Mouse (Mus musculus) embryo, embryonic 11.5 days (tissue): ENCODE data around the gene Sept11.

Experiments
- DNase-seq: peaks from one replicate; pipeline ENCODE4 v3.0.0-alpha.2; 2012; ENCODE audit warnings: low read depth, low spot score

Sept11 gene

DNA sequence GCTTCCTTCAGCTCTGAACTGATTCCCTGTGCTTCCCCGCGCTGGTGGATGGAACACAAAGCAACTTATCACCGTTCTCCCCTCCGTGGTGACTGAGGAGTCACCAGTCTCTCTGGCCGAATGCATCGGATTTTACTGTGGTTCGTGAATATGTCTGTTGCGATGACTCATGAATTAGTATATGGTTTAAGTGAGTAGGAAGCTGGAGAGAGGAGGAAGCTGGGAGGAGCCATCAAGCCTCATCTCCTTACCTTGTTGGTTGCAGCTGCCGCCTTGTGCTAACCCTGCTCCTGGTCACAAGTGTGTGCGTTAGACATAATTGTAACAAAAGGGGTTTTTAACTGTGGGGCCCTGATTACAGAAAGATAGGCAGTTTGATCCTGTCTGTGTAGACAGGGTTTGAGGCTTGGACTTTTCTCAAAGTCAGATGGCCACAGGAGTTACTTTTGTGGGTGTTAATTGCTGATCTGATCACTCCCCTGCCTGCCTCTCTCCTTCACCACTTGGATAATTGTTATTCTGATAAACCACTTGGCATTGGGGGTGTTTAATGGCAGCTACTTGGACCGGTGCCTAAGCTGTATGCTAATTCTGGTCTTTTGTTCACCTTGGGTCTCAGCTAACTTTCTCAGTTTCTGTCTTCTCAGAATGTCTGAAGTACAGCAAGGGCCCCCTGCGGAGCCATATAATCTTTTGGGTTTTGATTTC, 33.1 kb downstream of the Sept11 start:
- no peak for DNase-seq

DNA sequence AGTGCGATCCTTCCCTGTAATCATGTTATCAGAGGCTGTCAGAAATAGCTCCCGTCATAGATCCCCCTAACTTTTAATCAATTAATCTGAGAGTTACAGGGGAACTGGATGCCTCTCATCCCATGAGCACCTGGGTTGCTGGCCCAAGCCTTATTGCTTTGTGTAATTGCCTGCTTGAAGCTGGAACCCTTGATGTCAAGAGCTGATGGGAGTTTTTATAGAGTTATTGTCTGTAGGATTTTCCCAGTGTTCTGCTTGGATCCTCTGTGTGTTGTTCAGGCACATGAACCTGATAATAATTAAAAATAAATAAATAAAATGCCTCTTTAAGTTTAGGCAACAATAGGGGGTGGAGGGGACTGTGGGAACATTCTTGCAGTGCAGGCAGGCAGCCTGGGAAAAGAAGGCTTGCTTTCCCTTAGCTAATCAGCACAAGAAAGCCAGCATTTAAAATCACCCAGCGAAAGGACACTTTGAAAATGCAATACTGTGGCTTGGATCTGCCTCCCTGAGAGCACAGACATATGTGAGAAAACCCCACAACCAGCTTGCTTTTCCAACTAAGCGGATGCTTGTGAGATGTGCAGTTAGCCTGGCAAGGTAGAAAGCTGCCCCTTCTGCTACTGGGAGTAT, 33.8 kb downstream of the Sept11 start:
- DNase-seq = no peak

DNA sequence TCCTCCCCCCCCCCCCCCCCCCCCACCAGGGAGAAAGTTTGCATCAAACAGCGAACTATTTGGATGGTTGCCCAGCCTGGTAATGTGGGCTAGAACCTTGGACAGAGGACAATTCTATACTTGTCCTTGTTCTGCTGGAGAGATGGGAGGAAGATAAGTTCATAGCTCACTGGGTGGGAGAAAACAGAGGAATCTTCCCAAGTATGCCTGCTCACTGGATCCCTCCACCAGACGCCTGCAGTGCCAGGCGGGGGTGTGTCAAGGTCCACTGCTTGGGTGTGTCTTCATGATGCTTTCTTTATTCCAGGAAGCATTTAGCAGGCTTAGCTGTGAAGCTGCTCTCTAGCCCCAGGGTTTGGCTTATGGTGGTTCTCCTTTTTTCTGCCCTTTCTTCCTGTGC, 34.5 kb downstream of the Sept11 start:
- DNase-seq = no peak

DNA sequence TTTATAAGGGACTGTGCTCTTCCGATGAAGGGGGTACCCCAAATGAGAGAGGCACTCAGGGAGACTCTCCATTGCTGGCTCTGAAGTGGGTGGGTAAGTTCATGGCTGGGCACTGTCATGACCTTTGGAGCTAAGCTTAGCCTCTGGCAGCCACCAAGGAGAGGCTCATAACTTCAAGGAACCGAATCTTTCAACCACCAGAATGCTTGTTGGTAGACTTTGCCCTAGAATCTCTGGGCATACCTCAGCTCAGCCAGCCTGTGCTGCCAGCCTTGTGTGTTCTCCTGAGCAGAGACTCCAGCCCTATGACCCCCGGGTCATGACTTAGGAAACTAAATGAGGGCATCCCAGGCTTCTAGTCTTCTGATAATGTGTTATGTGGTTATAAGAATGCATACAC, 35.5 kb downstream of the Sept11 start:
- DNase-seq = no peak

DNA sequence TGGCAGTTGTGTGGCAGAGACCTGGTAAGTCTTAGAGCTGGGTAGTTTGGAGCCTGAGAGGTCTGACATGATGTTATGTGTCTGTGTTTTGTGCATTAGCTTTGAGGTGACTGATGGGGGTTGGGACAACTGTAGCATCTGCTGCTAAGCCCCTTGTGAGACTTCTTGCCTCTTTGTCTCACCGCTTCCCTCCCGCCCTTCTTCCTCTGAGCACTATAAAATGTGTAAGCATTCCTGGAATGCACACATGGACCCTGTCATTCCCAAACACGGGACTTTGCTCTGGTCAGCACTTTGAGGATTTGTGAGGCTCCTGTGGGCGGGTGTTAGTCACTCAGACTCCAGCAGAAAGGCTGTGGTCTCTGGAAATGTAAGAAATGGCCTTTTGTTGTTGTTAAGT, 36.7 kb downstream of the Sept11 start:
- peak; percentile 58 for DNase-seq

DNA sequence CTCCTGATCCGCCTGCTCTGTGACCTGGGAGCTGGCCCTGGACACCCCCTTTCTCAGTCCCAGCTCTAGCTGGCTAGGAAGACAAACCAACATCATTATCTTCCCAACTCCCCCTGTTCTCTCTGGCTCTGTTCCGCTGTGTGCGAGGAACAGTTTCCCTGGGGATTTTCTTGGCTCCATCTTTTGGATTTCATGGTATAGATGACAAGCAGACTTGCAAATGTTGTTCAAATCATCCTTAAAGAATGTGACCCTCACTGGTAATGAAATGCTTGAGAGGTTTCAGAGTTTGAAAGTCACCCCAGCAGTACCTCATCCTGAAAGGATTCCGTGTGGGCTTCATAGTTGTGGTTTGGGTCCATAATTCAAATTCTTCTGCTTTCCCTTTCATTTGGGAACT, 38.2 kb downstream of the Sept11 start:
- no peak for DNase-seq

DNA sequence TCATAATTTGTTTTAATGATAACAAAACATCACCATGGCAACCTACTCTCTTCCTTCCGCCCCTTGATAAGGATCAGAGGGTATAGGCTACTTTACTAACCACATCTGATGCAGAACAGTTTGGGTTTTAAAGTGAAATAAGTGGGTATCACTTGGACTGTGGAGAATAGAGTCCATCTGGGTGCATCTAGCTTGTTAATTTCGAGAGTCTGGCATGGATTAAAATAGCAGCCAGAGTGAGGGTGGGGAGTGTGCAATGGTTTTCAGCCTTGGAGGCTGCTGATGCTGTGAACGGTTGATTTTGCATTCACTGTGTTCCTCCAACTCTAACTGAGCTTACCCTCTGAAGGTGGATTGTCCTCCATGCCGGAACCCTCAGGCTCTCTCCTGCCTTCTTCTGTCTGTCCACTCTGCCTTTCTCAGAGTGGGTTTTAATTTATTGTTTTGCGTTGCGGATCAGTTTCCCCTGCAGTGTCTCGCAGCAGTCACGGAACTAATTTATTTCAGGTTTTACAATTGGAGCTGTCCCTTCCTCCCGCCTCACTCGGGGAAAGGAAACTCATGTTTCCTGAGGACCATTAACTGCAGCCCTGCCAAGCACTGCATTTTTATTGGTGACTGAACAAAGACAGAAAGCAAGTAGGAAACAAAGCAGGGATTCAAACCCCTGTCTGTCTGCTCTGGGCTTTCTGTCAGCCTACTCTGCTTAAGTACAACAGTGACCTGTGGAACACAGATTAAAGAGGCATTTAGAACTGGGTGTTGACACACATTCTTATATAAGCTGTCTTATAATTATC, 40.4 kb downstream of the Sept11 start:
- DNase-seq = no peak

DNA sequence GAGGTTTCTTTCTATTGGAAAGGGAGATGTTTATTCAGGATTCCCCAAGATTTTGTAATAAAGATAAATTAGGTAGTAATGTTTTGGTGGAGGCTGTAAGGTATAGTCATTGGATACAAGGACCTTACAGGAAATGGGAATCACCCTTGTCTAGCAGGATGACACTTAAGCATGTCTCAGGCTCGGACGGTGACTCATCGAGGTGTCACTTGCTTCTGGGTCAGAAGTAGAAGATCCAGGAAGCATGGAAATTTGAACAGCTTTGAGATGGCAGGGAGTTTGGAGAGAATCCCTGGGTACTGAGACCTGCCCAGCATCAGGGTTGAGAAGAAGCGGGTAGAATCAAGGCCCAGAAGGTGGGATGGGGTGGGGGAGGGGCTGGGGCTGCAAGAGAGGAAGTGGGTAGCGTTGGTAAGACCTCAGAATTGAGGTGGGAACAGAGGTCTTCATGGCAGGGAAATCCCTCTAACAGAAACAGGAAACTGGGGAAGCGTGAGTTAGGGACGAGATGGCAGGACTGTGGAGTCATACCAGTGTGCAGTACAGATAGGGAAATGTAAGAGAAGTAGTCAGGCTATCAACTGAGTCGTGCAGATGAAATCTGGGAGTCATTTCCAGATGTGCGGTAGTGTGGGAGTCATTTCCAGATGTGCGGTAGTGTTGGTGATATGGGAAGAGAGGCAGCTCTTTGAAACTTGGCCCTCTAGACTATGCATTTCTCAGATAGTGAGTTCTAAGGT, 42.3 kb downstream of the Sept11 start:
- DNase-seq = no peak

DNA sequence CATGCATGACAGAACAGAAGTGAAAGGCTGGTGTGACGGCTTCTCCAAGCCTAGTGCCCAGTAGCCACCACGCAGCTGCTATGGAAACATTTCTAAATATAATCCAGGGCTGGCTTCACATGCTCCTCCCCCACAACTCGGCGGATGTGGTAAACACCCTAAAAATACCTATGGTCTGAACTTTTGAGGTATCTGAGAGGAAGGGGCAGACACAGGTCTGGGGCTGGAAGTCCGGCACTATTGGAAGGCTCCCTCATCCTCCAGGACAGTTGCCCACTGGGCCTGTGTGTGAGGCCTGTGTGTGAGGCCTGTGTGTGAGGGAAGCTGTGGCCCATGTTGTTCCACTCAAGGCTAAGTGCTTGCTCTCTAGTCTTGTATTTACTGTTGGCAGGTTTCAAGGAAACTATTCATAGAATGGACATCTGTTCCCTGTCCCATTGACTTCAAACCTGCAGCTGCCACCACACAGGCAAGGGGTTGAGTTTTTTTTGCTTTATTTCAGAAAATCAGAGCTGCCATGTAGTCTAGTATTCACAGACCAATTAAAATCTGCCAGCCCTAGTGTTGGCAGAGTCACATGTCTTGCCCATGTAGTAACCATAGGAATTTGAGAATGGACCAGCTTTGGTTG, 43.8 kb downstream of the Sept11 start:
- DNase-seq = no peak

DNA sequence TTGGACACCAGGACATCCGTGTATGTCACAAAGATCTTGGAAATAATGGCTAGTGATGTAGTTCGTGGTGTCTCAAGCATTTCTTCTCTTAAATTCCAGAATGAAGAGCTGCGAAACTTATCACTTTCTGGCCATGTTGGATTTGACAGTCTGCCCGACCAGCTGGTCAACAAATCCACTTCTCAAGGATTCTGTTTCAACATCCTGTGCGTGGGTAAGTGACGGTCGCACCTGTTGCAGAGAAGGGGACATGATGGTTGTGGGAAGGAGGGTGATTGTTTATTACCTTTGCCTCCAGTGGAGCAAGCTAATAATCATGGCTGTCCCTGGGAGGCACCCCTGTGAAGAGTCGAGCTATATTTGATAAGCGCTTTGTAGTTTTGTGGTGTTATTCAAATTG, 46.1 kb downstream of the Sept11 start:
- DNase-seq = no peak

DNA sequence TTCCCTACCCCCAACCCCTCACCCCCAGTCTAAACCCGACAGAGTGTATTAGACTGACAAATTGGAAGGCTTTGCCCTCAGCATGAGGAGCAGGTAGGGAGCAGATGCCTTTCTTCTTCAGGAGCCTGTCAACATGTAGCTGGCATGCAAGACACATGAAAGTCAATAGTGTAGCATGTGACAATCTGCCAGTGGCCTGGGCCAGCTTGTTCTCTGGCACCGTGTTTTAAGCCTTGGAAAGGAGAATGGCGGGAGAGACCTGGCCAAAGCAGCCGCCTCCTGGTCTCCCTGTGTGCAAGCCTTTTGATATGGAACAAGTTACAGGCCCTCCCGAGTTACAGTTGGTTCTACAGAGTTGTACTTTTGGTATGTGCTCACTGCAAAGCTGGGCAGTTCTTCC, 47.5 kb downstream of the Sept11 start:
- DNase-seq = no peak

DNA sequence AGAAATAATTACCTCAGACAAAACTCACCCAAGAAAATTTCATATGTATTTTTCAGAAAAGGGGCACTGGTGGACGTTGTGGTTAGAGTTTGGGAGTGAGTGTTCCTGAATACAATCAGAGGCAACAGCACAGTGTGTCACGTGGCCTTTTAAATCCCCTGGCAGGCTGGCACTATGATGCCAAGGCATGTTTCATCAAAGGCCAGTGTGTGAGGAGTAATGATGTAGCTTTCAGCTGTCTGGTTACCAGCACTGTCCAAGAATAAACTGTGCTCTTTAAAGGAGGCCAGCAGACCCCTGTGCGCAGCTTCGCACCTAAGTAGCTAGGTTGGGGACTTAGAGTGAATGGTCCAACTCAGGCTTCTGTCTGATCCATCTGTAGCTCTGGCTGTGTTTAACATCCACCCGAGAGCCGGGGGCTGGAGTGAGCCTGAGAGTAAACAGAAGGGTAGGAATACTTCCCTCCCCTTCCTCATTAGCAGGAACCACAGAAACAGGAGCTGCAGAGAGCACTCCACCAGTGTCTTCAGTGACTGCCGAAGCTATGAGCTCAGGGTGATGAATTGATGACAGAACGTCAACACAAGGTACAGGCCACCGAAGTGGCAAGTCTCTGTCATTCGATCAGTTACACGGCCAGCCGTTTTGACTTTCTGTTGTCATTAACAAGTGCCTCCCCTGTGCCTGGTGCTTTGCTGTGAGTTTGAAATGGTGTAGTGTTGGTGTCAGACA, 50.3 kb downstream of the Sept11 start:
- DNase-seq = no peak

DNA sequence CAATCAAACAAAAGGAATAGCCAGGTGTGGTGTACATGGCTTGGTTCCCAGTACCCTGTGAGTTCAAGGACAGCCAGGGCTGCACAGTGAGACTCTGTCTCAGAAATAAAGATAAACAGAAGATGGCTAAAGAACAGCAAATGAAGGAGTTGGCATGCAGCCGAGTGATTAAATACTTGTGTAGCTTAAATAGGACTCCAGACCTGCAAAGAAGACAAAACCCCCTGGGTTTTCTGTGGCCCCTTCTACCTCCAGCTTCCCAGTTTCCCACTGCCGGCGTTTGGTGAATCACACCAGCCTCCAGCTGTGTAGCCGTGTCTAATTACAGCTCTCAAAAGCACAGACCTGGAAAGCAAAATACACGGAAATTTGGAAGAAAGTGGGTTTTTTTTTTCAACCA, 51.6 kb downstream of the Sept11 start:
- no peak for DNase-seq

DNA sequence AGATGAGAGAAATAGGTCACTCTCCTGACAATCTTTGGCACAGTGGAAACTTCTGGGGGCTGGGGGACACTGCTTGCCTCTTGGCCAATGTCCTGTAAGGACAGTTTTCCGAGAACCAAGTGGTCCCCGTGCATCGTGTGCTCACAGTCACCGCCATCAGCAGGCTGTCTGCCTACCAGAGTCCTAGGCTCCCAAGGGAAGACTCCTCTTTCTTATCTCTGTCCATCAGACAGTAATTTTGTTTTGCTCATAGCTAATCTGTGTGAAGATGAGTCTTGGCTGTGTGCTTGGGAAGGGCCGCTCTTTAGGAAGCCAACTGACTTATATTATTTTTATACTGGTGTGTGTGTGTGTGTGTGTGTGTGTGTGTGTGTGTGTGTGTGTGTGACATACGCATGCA, 52.3 kb downstream of the Sept11 start:
- DNase-seq = no peak

DNA sequence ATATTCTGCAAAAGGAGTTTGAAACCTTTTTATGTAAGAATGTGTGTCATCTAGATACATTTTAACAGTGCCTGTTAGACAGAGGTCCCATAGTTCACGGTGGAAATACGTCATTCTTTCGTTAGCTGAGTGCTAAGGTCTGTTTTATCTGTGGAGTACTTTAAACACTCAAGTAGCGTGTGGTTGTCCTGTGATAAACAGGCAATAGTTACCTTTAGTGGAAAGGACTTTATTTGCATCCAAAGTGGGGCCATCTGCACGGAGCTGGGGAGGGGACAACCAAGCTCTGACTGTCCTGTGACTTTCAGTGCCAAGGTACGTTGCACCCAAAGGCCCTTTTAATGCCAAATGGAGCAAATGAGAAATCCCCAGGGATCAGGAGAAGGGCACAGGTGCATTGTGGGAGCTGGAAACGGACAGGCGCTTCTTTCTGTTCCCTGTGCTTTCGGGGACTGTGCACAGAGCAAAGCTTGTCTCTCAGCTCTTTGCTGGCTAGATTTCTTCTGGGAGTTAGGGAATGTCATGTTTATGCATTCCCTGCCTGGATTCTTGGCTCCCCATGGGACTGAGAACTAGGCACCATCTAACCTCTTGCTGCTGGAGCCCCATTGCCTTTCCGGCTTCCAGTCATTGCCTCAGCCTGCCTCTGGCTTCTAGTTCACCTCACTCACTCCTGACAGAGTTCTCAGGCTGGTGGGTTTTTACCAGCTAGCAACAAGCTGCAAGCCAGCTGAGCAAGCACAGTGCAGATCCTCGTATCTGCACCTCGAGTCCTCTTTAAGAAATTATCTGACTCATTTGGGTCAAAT, 56.9 kb downstream of the Sept11 start:
- DNase-seq = no peak

DNA sequence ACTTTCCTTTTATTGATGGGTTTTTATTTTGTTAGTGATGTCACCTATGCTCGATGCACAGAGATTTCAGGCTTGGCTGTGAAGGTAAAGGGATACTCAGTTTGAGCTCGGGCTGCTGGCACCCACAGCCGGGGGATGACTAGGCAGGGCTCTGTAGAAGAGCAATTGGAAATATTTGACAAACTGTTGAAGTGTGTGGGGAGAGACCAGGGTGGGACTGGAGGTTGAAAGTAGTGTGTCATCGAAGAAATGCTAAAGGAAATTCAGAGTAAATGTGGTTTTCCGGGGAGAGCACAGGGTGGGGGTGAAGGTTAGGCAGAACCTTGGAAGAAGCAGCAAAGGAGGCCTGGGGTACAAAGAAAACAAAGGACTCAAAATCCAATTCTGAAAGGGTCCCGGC, 58.7 kb downstream of the Sept11 start:
- no peak for DNase-seq

DNA sequence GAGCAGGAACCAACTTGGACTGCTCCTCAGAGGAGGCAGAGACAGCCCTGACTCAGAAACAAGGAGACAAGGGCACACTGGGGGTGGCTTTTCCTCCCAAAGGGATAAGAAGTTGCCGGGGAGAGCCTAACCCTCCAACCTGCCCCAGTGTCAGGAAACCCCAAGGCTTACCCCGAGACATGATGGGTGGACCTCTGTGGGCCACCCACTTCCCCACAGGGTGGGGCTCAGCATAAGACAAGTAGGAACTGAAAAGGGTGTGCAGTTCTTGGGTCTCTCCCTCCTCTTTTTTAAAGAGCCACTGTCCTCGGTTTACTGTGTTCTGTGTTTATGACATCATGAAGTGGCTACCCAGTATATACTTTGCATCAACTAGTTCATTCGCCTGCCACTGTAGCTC, 59.2 kb downstream of the Sept11 start:
- DNase-seq = no peak

DNA sequence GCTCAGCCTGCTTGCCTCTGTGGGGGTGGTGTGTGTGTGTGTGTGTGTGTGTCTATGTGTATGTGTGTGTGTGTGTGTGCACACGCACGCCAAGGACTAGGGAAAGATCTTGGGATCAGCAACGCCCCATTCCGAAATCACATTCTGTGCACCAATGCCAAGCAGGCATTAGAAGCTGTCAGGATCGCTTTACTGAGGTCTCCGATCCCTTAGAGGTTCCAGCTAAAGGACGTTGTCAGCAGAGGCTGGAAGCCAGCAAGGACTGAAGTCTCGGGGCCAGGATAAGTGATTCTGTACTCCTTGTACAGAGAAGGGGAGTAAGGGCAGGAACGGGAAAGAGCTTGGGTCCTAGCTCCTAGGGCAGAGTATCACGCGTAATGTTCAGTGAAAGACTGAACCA, 61.2 kb downstream of the Sept11 start:
- DNase-seq = no peak

DNA sequence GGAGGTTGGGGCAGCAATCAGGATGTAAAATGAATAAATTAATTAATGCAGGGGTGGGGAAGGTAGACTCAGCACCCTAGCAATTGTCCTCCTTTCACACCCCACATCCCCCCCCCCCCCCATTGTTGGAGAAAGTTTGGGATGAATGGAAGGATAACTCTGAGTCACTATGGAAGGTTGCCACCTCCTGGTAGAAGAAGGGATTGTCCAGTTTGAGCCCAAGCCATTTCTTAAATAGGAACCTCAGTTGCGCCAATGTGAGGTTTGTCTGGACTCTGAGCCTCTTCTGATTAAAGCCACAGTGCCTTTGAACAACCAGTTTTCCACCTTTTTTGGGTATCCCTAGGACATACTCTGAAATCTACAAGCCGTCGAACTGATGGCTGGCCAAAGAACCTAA, 70.3 kb downstream of the Sept11 start:
- peak; percentile 37 for DNase-seq

DNA sequence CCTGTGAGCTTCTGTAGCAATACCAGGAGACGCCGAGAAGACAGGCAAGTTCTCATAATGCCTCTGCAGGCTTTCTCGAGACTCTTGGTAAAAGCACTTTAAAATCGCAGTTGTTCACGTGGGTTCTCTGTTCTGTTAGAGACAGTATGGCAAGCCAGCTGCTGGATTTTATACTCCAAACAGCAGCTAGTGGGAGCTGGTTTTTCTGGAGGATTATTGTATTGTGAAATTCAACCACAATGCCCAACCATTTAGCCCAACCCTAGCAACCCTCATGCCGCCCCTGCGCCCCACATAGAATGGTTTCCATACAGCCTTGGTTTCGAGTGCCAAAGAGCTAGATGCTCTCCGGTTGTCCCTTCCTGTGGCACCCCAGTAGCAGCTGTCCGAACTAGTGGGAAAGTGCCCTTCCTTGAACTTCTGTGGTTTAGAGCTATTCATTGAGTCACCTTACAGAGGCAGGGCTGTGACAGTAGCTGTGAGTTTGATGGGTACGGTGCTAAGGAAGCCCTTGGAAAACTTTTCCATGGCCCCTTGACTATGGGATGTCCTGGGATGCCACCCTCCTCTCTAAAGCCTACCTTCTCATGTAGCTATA, 74.8 kb downstream of the Sept11 start:
- DNase-seq = no peak
